Mouse (Mus musculus) embryonic stem cell, embryonic (primary cell): ENCODE results near the gene Kcna7.

ENCODE experiments used
- CTCF ChIA-PET, 4 experiments: fragments of 300-600 bp in 2 of 4; fragments of 350-600 bp in 2 of 4; sonication (Branson Sonifier 250); formaldehyde crosslinking; loops; one replicate each; lab custom pipeline; 2022; ENCODE audit warnings: inconsistent platforms in 2 of 4; lab: Charles Lee
- POLR2A ChIA-PET, 4 experiments: fragments of 300-600 bp in 2 of 4; fragments of 350-600 bp in 2 of 4; sonication (Branson Sonifier 250); formaldehyde crosslinking; loops; one replicate each; lab custom pipeline; 2022; ENCODE audit warnings: antibody characterized with exemption in 4 of 4, inconsistent platforms in 1 of 4; lab: Charles Lee

Gene Kcna7

GRCm38 (mm10) chr7:45420615-45420919 lies 15.1 kb downstream of the Kcna7 start, which contains the start of gene Lhb:
Lhb (plus strand) TSS chr7:45420820.
- ChIA-PET CTCF (interaction anchor here (0.6 to 6.0 kb wide), 11 partner anchors 14 to 144 kb away, joined by 3 to 39 read pairs (median 5); partner anchors contain the start of genes Kcna7 (in 2 of the 4), Gys1 (in 1 of the 4) and Ruvbl2 (in 1 of the 4)), POLR2A (interaction anchor here (0.5 to 8.4 kb wide), 39 partner anchors 10 to 636 kb away, joined by 3 to 114 read pairs (median 4); partner anchors contain the start of genes Gys1 (in 3 of the 4), Ftl1 (in 2 of the 4), Kcna7 (in 2 of the 4) and Plekha4 (in 2 of the 4))

- POLR2A ChIA-PET, result interaction anchor here (0.5 to 8.4 kb wide), 26 partner anchors 9 to 615 kb away, joined by 3 to 114 read pairs (median 6); partner anchors contain the start of genes Ftl1 (in 2 of the 4), Gys1 (in 2 of the 4), Kcna7 (in 2 of the 4) and Ruvbl2 (in 2 of the 4)
- CTCF ChIA-PET, result interaction anchor here in 3 of 4 experiments (0.6 to 6.0 kb wide), 8 partner anchors 11 to 144 kb away, joined by 3 to 39 read pairs (median 6); partner anchors contain the start of genes Gys1 (in 2 of the 3) and Kcna7 (in 2 of the 3)
Observed at GRCm38 (mm10) chr7:45421194-45421593, 15.7 kb downstream of the Kcna7 start.

- CTCF ChIA-PET, result interaction anchor here in 1 of 4 experiments (0.7 kb wide), 1 partner anchor 217 kb away, joined by 5 read pairs; no protein-coding TSS in a partner anchor
- POLR2A ChIA-PET, result interaction anchor here in 3 of 4 experiments (0.6 to 2.0 kb wide), 9 partner anchors 8 to 295 kb away, joined by 3 to 5 read pairs (median 4); partner anchors contain the start of genes Ntf5 (in 2 of the 3), Ftl1 (in 1 of the 3) and Gys1 (in 1 of the 3)
Observed at GRCm38 (mm10) chr7:45426556-45426955, 21.1 kb downstream of the Kcna7 start.

- POLR2A ChIA-PET, result interaction anchor here (0.6 to 10.2 kb wide), 79 partner anchors 8 to 449 kb away, joined by 3 to 114 read pairs (median 5); partner anchors contain the start of genes Ftl1 (in 3 of the 4), Lhb (in 3 of the 4), Ntf5 (in 3 of the 4) and Sphk2 (in 3 of the 4)
- CTCF ChIA-PET, result interaction anchor here (0.6 to 5.1 kb wide), 69 partner anchors 9 to 596 kb away, joined by 3 to 53 read pairs (median 4); partner anchors contain the start of genes Kcna7 (in 2 of the 4), Akt1s1 (in 1 of the 4), Aldh16a1 (in 1 of the 4) and Bax (in 1 of the 4)
Observed at GRCm38 (mm10) chr7:45433835-45434202, 28.4 kb downstream of the Kcna7 start.

GRCm38 (mm10) chr7:45434203-45435015 lies 29.0 kb downstream of the Kcna7 start, which contains the start of gene Gys1:
Gys1 (plus strand) TSS chr7:45434844.
- POLR2A ChIA-PET, result interaction anchor here (0.5 to 10.2 kb wide), 111 partner anchors 8 to 533 kb away, joined by 3 to 114 read pairs (median 5); partner anchors contain the start of genes Ftl1 (in 3 of the 4), Lhb (in 3 of the 4), Ntf5 (in 3 of the 4) and Snrnp70 (in 3 of the 4)
- CTCF ChIA-PET, result interaction anchor here (0.5 to 5.1 kb wide), 100 partner anchors 9 to 811 kb away, joined by 3 to 53 read pairs (median 4); partner anchors contain the start of genes Aldh16a1 (in 2 of the 4), Kcna7 (in 2 of the 4), Akt1s1 (in 1 of the 4) and Bax (in 1 of the 4)

GRCm38 (mm10) chr7:45435038-45435437 lies 29.6 kb downstream of the Kcna7 start:
- CTCF ChIA-PET, result interaction anchor here (0.5 to 5.1 kb wide), 78 partner anchors 9 to 811 kb away, joined by 3 to 53 read pairs (median 4); partner anchors contain the start of genes Aldh16a1 (in 2 of the 4), Kcna7 (in 2 of the 4), Akt1s1 (in 1 of the 4) and Car11 (in 1 of the 4)
- POLR2A ChIA-PET, result interaction anchor here (0.6 to 10.2 kb wide), 90 partner anchors 9 to 418 kb away, joined by 3 to 114 read pairs (median 5); partner anchors contain the start of genes Snrnp70 (in 4 of the 4), Ftl1 (in 3 of the 4), Lhb (in 3 of the 4) and Ntf5 (in 3 of the 4)

- ChIA-PET CTCF (interaction anchor here (0.7 to 5.1 kb wide), 14 partner anchors 11 to 388 kb away, joined by 3 to 44 read pairs (median 4); partner anchors contain the start of genes Kcna7 (in 1 of the 4) and Snrnp70 (in 1 of the 4)), POLR2A (interaction anchor here in 3 of 4 experiments (0.6 to 10.2 kb wide), 28 partner anchors 12 to 282 kb away, joined by 3 to 114 read pairs (median 6); partner anchors contain the start of genes Ftl1 (in 3 of the 3), Lhb (in 2 of the 3), Snrnp70 (in 2 of the 3) and Aldh16a1 (in 1 of the 3))
Observed at GRCm38 (mm10) chr7:45436444-45436843, 31.0 kb downstream of the Kcna7 start.

- CTCF ChIA-PET, result interaction anchor here (0.7 to 5.1 kb wide), 20 partner anchors 10 to 388 kb away, joined by 3 to 44 read pairs (median 4); partner anchors contain the start of genes Kcna7 (in 2 of the 4), Lhb (in 1 of the 4), Slc6a21 (in 1 of the 4) and Snrnp70 (in 1 of the 4)
- POLR2A ChIA-PET, result interaction anchor here in 3 of 4 experiments (0.5 to 10.2 kb wide), 39 partner anchors 10 to 369 kb away, joined by 3 to 114 read pairs (median 5); partner anchors contain the start of genes Ftl1 (in 3 of the 3), Lhb (in 2 of the 3), Ntf5 (in 2 of the 3) and Snrnp70 (in 2 of the 3)
Observed at GRCm38 (mm10) chr7:45437046-45437445, 31.6 kb downstream of the Kcna7 start.

- ChIA-PET CTCF (interaction anchor here (0.7 to 5.1 kb wide), 26 partner anchors 10 to 283 kb away, joined by 3 to 44 read pairs (median 4); partner anchors contain the start of genes Kcna7 (in 2 of the 4), Lhb (in 1 of the 4) and Slc6a21 (in 1 of the 4)), POLR2A (interaction anchor here in 3 of 4 experiments (0.5 to 10.2 kb wide), 44 partner anchors 10 to 370 kb away, joined by 3 to 114 read pairs (median 5); partner anchors contain the start of genes Ftl1 (in 3 of the 3), Lhb (in 2 of the 3), Ntf5 (in 2 of the 3) and Snrnp70 (in 2 of the 3))
Observed at GRCm38 (mm10) chr7:45437521-45438276, 32.2 kb downstream of the Kcna7 start, which contains the start of gene Ruvbl2. Ruvbl2 (minus strand) TSS chr7:45438096.

- CTCF ChIA-PET, result interaction anchor here in 3 of 4 experiments (0.5 to 2.2 kb wide), 3 partner anchors 9 to 143 kb away, joined by 3 to 12 read pairs (median 4); partner anchors contain the start of gene Gys1 (in 2 of the 3)
Observed at GRCm38 (mm10) chr7:45443526-45444420, 38.3 kb downstream of the Kcna7 start.

GRCm38 (mm10) chr7:45446589-45446988 lies 41.1 kb downstream of the Kcna7 start:
- POLR2A ChIA-PET, result interaction anchor here (0.5 to 5.7 kb wide), 16 partner anchors 10 to 273 kb away, joined by 3 to 102 read pairs (median 20); partner anchors contain the start of genes Bax (in 3 of the 4), Ftl1 (in 2 of the 4), Gys1 (in 2 of the 4) and Ruvbl2 (in 2 of the 4)
- CTCF ChIA-PET, result interaction anchor here (0.6 to 3.9 kb wide), 22 partner anchors 9 to 181 kb away, joined by 3 to 44 read pairs (median 6); partner anchors contain the start of genes Kcna7 (in 3 of the 4), Ruvbl2 (in 3 of the 4), Gys1 (in 2 of the 4) and Bax (in 1 of the 4)

More at GRCm38 (mm10) chr7:45443526-45444420, 38.3 kb downstream of the Kcna7 start:
- POLR2A ChIA-PET, result interaction anchor here in 3 of 4 experiments (0.6 to 3.4 kb wide), 14 partner anchors 9 to 228 kb away, joined by 3 to 18 read pairs (median 4); partner anchors contain the start of genes Ftl1 (in 3 of the 3), Gys1 (in 2 of the 3), Kcna7 (in 1 of the 3) and Tead2 (in 1 of the 3)

GRCm38 (mm10) chr7:45447325-45447990 lies 42.0 kb downstream of the Kcna7 start:
- ChIA-PET POLR2A (interaction anchor here (0.5 to 5.7 kb wide), 84 partner anchors 7 to 1627 kb away, joined by 3 to 102 read pairs (median 4); partner anchors contain the start of genes Ftl1 (in 4 of the 4), Bax (in 3 of the 4), Gys1 (in 3 of the 4) and Kcna7 (in 3 of the 4)), CTCF (interaction anchor here (0.6 to 3.9 kb wide), 71 partner anchors 9 to 353 kb away, joined by 3 to 44 read pairs (median 4); partner anchors contain the start of genes Gys1 (in 4 of the 4), Kcna7 (in 4 of the 4), Ruvbl2 (in 4 of the 4) and Ntf5 (in 2 of the 4))

GRCm38 (mm10) chr7:45449974-45450373 lies 44.5 kb downstream of the Kcna7 start:
- POLR2A ChIA-PET, result interaction anchor here (0.5 to 5.7 kb wide), 27 partner anchors 8 to 248 kb away, joined by 3 to 102 read pairs (median 5); partner anchors contain the start of genes Ftl1 (in 4 of the 4), Bax (in 2 of the 4), Gys1 (in 2 of the 4) and Ruvbl2 (in 2 of the 4)
- CTCF ChIA-PET, result interaction anchor here in 3 of 4 experiments (0.6 to 3.9 kb wide), 13 partner anchors 11 to 233 kb away, joined by 3 to 44 read pairs (median 6); partner anchors contain the start of genes Gys1 (in 2 of the 3), Ruvbl2 (in 2 of the 3), Bax (in 1 of the 3) and Kcna7 (in 1 of the 3)
